Comparison of ENCODE assay signal across 14 mouse cellular contexts in the genomic region with DNA sequence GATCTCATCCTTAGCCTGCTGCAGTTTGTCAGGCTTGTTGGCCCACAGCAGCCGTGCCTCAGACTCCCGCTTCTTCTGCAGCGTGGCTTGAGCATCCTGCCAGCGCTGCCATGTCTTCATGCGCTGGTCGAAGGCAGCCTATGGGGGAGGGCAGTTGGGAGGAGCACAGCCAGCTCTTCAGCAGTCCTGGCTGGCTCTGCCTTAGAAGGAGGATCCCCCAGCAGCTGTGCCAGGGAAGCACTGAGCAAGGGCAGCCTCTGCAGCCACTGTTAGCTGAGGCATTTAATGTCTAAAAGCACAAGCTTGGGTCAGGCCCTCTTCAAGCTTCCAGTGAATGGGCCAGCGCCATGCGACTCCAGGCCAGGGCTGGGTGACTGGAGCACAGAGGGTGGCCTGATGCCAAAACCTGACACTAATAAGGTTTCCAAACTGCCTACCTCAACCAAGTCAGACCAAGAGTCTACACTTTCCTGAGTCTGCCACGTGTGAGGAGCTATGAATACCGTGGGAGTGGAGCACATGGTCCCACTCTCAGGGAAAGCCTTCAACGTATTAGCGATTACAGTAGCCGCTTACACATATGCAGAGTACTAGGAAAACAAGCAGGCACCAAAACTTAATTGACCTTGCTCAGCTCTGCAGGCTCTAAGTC. TPM values are rescaled to one million over a fixed set of nuclear protein-coding genes. Genes with fewer than 3 reads are reported as not detected.
DNase-seq lines count a peak whose midpoint lies in the region; ATAC-seq and TF ChIP-seq lines count a peak whose summit lies in the region.
"Had no signal": no experiment of that assay in that cellular context is flagged by ENCODE, and none has a peak within 500 bp of the region (broad histone marks: within the 10 kb centered on the region; RNA-seq: fewer than 3 reads in every experiment).

No protein-coding gene starts in this region.

- H3K9ac ChIP-seq in stomach, postnatal 0 days (ENCODE audit: low read length): no peak overlapping the region
- H3K9ac ChIP-seq: forebrain, embryonic 15.5 days; liver, embryonic 15.5 days had no signal

- H3K4me1 ChIP-seq in stomach, postnatal 0 days (replicated peaks; ENCODE audit: control insufficient read depth, insufficient read depth): 0 out of 2 replicates have a peak, but pooled peaks cover 3% of the 10 kb centered on the region
- H3K4me1 ChIP-seq: forebrain, embryonic 15.5 days had no signal

- peak; percentile 10 to 22 for DNase-seq in cerebellum, postnatal 14 days
- no peak for DNase-seq in cerebellum, adult 9-10 months
- peak; percentile 8 for DNase-seq in left cerebral cortex, postnatal 4 days
- DNase-seq in left cerebral cortex, adult 8-10 months (ENCODE audit: low spot score in 2 of 2): no peak
- DNase-seq in right cerebral cortex, postnatal 25 days: peak; percentile 13
- DNase-seq in right cerebral cortex, adult 2 months (ENCODE audit: low spot score in 2 of 2): no peak
- DNase-seq in stomach, postnatal 0 days (ENCODE audit: low spot score): no peak
- no peak for DNase-seq in heart, postnatal 4 days
- DNase-seq: B cell, adult 2 months; cerebellum, adult 11-12 months; heart, postnatal 36 days had no signal

- H3K4me3 ChIP-seq in stomach, postnatal 0 days (ENCODE audit: low read depth, low read length): no peak overlapping the region
- H3K4me3 ChIP-seq: forebrain, embryonic 15.5 days; liver, embryonic 15.5 days had no signal

- no peak overlapping the region for H3K4me2 ChIP-seq in stomach, postnatal 0 days (replicated peaks; ENCODE audit: low read depth)
- H3K4me2 ChIP-seq: forebrain, embryonic 15.5 days; liver, embryonic 15.5 days had no signal

- TF ChIP-seq EP300 in stomach, postnatal 0 days (optimal IDR thresholded peaks at IDR 0.05): no peak

- peak overlapping the region; percentile 86 for H3K27ac ChIP-seq in stomach, postnatal 0 days (replicated peaks)
- H3K27ac ChIP-seq: forebrain, embryonic 15.5 days had no signal

- peaks cover 28% of the 10 kb centered on the region for H3K36me3 ChIP-seq in stomach, postnatal 0 days (ENCODE audit: control insufficient read depth, insufficient read depth, low read length)

- ATAC-seq in stomach, postnatal 0 days (ENCODE audit: low FRiP score, low TSS enrichment): 0 out of 2 replicates have a peak, but pooled peaks have one; percentile 1
- ATAC-seq: forebrain, embryonic 15.5 days had no signal

- H3K9me3 ChIP-seq in stomach, postnatal 0 days (ENCODE audit: control insufficient read depth, low read length): no peaks in the 10 kb centered on the region
- H3K9me3 ChIP-seq: forebrain, embryonic 15.5 days; G1E; liver, embryonic 15.5 days had no signal

- WGBS in stomach, postnatal 0 days: 68% methylated on average over 13 of the region's 13 CpGs

- intact Hi-C loops in left cerebral cortex, postnatal 4 days (cut with DNase I): no loop called here

- no peak for TF ChIP-seq CTCF in stomach, postnatal 0 days (IDR thresholded peaks at IDR 0.05; ENCODE audit: low read depth)

- no peaks in the 10 kb centered on the region for H3K27me3 ChIP-seq in stomach, postnatal 0 days (ENCODE audit: control insufficient read depth, insufficient read depth, low read length)
- H3K27me3 ChIP-seq: forebrain, embryonic 15.5 days; liver, embryonic 15.5 days had no signal

RNA-seq across cellular contexts. Expression of a gene that starts 21.2 kb away (rescaled TPM):
- 1 to 10 TPM; 5.9 to 7.3 TPM for total RNA-seq in left cerebral cortex, postnatal 4 days (2021)
- total RNA-seq in left cerebral cortex, adult 8-10 months (2022): 1 to 10 TPM; 4.3 to 6.0 (median 5.2) TPM
- polyA plus RNA-seq in stomach, postnatal 0 days (2015; fragmentation: Nextera tagmentation; extraction: Ambion mirVana): 1.5 TPM in 2 replicates
- total RNA-seq in heart, postnatal 4 days (2021): 1 to 10 TPM; 1.1 to 1.2 TPM
- polyA plus RNA-seq: G1E had no signal

RNA-seq across cellular contexts. Expression of a gene that starts 30.7 kb away (rescaled TPM):
- total RNA-seq in left cerebral cortex, postnatal 4 days (2021): 100 to 1,000 TPM; 233 to 249 TPM
- 100 to 1,000 TPM; 147 to 175 (median 159) TPM for total RNA-seq in left cerebral cortex, adult 8-10 months (2022)
- 827 and 843 TPM in 2 replicates for polyA plus RNA-seq in stomach, postnatal 0 days (2015; fragmentation: Nextera tagmentation; extraction: Ambion mirVana)
- total RNA-seq in heart, postnatal 4 days (2021): 100 to 1,000 TPM; 284 to 297 TPM

RNA-seq across cellular contexts. Expression of a gene that starts 35.7 kb away (rescaled TPM):
- total RNA-seq in left cerebral cortex, postnatal 4 days (2021): 10 to 100 TPM; 48.9 to 50.0 TPM
- total RNA-seq in left cerebral cortex, adult 8-10 months (2022): 10 to 100 TPM; 76.2 to 82.1 (median 79.1) TPM
- polyA plus RNA-seq in stomach, postnatal 0 days (2015; fragmentation: Nextera tagmentation; extraction: Ambion mirVana): 77.5 and 77.6 TPM in 2 replicates
- 10 to 100 TPM; 39.3 to 40.4 TPM for total RNA-seq in heart, postnatal 4 days (2021)

RNA-seq across cellular contexts. Expression of a gene that starts 35.7 kb away (rescaled TPM):
- 10 to 100 TPM; 23.7 to 27.9 TPM for total RNA-seq in left cerebral cortex, postnatal 4 days (2021)
- total RNA-seq in left cerebral cortex, adult 8-10 months (2022): 10 to 100 TPM; 25.7 to 26.7 (median 26.5) TPM
- polyA plus RNA-seq in stomach, postnatal 0 days (2015; fragmentation: Nextera tagmentation; extraction: Ambion mirVana): 131 and 138 TPM in 2 replicates
- total RNA-seq in heart, postnatal 4 days (2021): 10 to 100 TPM; 99.1 to 99.6 TPM

Comparison
In these comparisons a context has a peak if more than half of its experiments do, and no peak if none do; other contexts are left out.
1. DNase-seq: peak in cerebellum, postnatal 14 days (2 of 2), left cerebral cortex, postnatal 4 days (single experiment) and right cerebral cortex, postnatal 25 days (single experiment); none in cerebellum, adult 9-10 months (single experiment), left cerebral cortex, adult 8-10 months (0 of 2), right cerebral cortex, adult 2 months (0 of 2), stomach, postnatal 0 days (single experiment) and heart, postnatal 4 days (single experiment).